Mouse (Mus musculus): ENCODE measurements around the gene Ube2n. TPM values are rescaled to one million over a fixed set of nuclear protein-coding genes. Genes with fewer than 3 reads are reported as not detected.

Ube2n gene
- total and polyA plus RNA-seq, 3 experiments: 80.6 to 571 (median 212) TPM

GRCm38 (mm10) chr10:95545051-95545450 lies 30.1 kb downstream of the Ube2n start:
- Histone ChIP-seq H3K4me3 (ENCODE audit: control insufficient read depth in 1 of 2, insufficient read depth in 1 of 2, low read depth in 2 of 2, low read length in 2 of 2) (no peak overlapping the region), H3K79me2 (ENCODE audit: control insufficient read depth, insufficient read depth, low read length, poor library complexity) (peaks cover 5% of the 10 kb centered on the region; the same call in 1 of the 2 replicates), H3K36me3 (ENCODE audit: control insufficient read depth in 1 of 2, insufficient read depth in 2 of 2, low read length in 2 of 2) (peaks cover 2 to 7% of the 10 kb centered on the region in 2 experiments; a peak in 2 of 4 replicates), H3K9me3 (replicated peaks; ENCODE audit: insufficient read depth, low read length) (no peaks in the 10 kb centered on the region), H3K4me1 (ENCODE audit: control insufficient read depth in 1 of 2, insufficient read depth in 2 of 2, low read length in 2 of 2) (no peaks in the 10 kb centered on the region), H3K27ac (ENCODE audit: control insufficient read depth, low read depth, low read length) (no peak overlapping the region), H3K9ac (ENCODE audit: control insufficient read depth, low read depth, low read length, poor library complexity, severe bottlenecking) (no peak overlapping the region), H3K27me3 (ENCODE audit: control insufficient read depth in 1 of 2, insufficient read depth in 2 of 2, low read length in 2 of 2) (no peaks in the 10 kb centered on the region)
- TF ChIP-seq UBTF (IDR thresholded peaks at IDR 0.05; ENCODE audit: borderline replicate concordance, insufficient read depth, low read depth, low read length) (no peak), NRF1 (IDR thresholded peaks at IDR 0.05; ENCODE audit: insufficient read depth, low read depth, low read length, poor library complexity, severe bottlenecking) (no peak), RAD21 (IDR thresholded peaks at IDR 0.05; ENCODE audit: low read depth, low read length) (no peak), POLR2A (IDR thresholded peaks at IDR 0.05; ENCODE audit: control insufficient read depth in 1 of 2, insufficient read depth in 1 of 2, low read depth in 1 of 2, low read length in 2 of 2, poor library complexity in 1 of 2) (no peak), MYC (IDR thresholded peaks at IDR 0.05; ENCODE audit: low read depth, low read length) (no peak), NELFE (IDR thresholded peaks at IDR 0.05; ENCODE audit: low read depth, low read length) (no peak), ZKSCAN1 (IDR thresholded peaks at IDR 0.05; ENCODE audit: low read depth, low read length) (no peak), GABPA (IDR thresholded peaks at IDR 0.05; ENCODE audit: low read depth, low read length) (no peak), MAX (IDR thresholded peaks at IDR 0.05; ENCODE audit: low read length) (no peak), MYB (IDR thresholded peaks at IDR 0.05; ENCODE audit: low read depth, low read length) (no peak), MAFK (IDR thresholded peaks at IDR 0.05; ENCODE audit: borderline replicate concordance, low read depth, low read length) (no peak), ELF1 (IDR thresholded peaks at IDR 0.05; ENCODE audit: low read depth, low read length) (no peak), EP300 (IDR thresholded peaks at IDR 0.05; ENCODE audit: low read depth in 1 of 2, low read length in 2 of 2) (no peak), E2F4 (IDR thresholded peaks at IDR 0.05; ENCODE audit: borderline replicate concordance, low read depth, low read length) (no peak), CHD2 (IDR thresholded peaks at IDR 0.05; ENCODE audit: low read length) (no peak), SIN3A (IDR thresholded peaks at IDR 0.05; ENCODE audit: low read length) (no peak)
- no peak for DNase-seq (ENCODE audit: low read depth, low spot score)

DNA sequence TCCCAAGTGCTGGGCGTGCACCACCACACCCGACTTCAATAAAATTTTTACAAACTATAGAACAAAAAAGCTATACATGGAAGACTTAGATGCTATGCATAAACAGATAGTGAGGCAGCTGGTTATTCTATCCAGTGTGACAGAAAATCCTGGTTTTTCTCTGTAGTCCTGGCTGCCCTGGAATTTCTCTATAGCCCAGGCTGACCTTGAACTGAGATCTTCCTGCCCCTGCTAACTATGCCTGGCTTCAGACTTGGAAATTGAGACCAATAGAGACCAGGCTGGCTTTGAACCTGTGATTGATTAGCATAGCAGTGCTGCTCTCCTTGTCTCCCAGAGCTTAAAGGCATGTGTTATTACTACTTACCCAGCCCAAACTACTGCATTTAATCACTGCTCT lies 31.2 kb downstream of the Ube2n start:
- Histone ChIP-seq H3K4me3 (ENCODE audit: control insufficient read depth in 1 of 2, insufficient read depth in 1 of 2, low read depth in 2 of 2, low read length in 2 of 2) (no peak overlapping the region), H3K36me3 (ENCODE audit: control insufficient read depth in 1 of 2, insufficient read depth in 2 of 2, low read length in 2 of 2) (peaks cover 0 to 7% of the 10 kb centered on the region in 2 experiments; a peak in 2 of 4 replicates), H3K27ac (ENCODE audit: control insufficient read depth, low read depth, low read length) (no peak overlapping the region), H3K9me3 (replicated peaks; ENCODE audit: insufficient read depth, low read length) (no peaks in the 10 kb centered on the region), H3K27me3 (ENCODE audit: control insufficient read depth in 1 of 2, insufficient read depth in 2 of 2, low read length in 2 of 2) (no peaks in the 10 kb centered on the region), H3K79me2 (ENCODE audit: control insufficient read depth, insufficient read depth, low read length, poor library complexity) (peaks cover 1% of the 10 kb centered on the region; the same call in 1 of the 2 replicates), H3K4me1 (ENCODE audit: control insufficient read depth in 1 of 2, insufficient read depth in 2 of 2, low read length in 2 of 2) (no peaks in the 10 kb centered on the region), H3K9ac (ENCODE audit: control insufficient read depth, low read depth, low read length, poor library complexity, severe bottlenecking) (no peak overlapping the region)
- no peak for DNase-seq (ENCODE audit: low read depth, low spot score)
- no peak for TF ChIP-seq EP300 (IDR thresholded peaks at IDR 0.05; ENCODE audit: low read depth in 1 of 2, low read length in 2 of 2)
- TF ChIP-seq POLR2A (IDR thresholded peaks at IDR 0.05; ENCODE audit: control insufficient read depth in 1 of 2, insufficient read depth in 1 of 2, low read depth in 1 of 2, low read length in 2 of 2, poor library complexity in 1 of 2): no peak
- TF ChIP-seq ELF1 (IDR thresholded peaks at IDR 0.05; ENCODE audit: low read depth, low read length): no peak
- TF ChIP-seq MAX (IDR thresholded peaks at IDR 0.05; ENCODE audit: low read length): no peak
- TF ChIP-seq NELFE (IDR thresholded peaks at IDR 0.05; ENCODE audit: low read depth, low read length): no peak
- no peak for TF ChIP-seq ETS1 (IDR thresholded peaks at IDR 0.05; ENCODE audit: low read depth, low read length)
- no peak for TF ChIP-seq MYC (IDR thresholded peaks at IDR 0.05; ENCODE audit: low read depth, low read length)
- TF ChIP-seq RAD21 (IDR thresholded peaks at IDR 0.05; ENCODE audit: low read depth, low read length): no peak
- TF ChIP-seq MYB (IDR thresholded peaks at IDR 0.05; ENCODE audit: low read depth, low read length): no peak

All from MEL (cell line).